Mouse (Mus musculus) E14TG2a.4 (cell line): Measurements from ENCODE around the gene Inca1.

Experiments
- H3K27me3 ChIP-seq: 2 replicates; pipeline ENCODE4 v1.6.1; 2014; ENCODE audit warnings: low read length, control low read depth; ENCODE audit not compliant: insufficient read depth
- H3K36me3 ChIP-seq: 2 replicates; pipeline ENCODE4 v1.6.1; 2014; ENCODE audit warnings: low read length, control low read depth; ENCODE audit not compliant: insufficient read depth
- H3K4me1 ChIP-seq: replicated peaks from 2 replicates; pipeline ENCODE4 v1.6.1; 2014; ENCODE audit warnings: low read depth, low read length, control low read depth
- H3K4me3 ChIP-seq: replicated peaks from 2 replicates; pipeline ENCODE4 v1.5.1; 2014; ENCODE audit warnings: mild to moderate bottlenecking, low read length
- H3K9me3 ChIP-seq: 2 replicates; pipeline ENCODE4 v1.6.1; 2014; ENCODE audit warnings: low read length, control low read depth
- CTCF ChIP-seq: conservative IDR thresholded peaks from 2 replicates; pipeline ENCODE4 v1.5.1; 2014; ENCODE audit warnings: low read length
- NANOG ChIP-seq: IDR thresholded peaks from 2 replicates; pipeline ENCODE4 v1.6.1; 2014; ENCODE audit warnings: borderline replicate concordance, low read length, mixed read lengths
- POU5F1 ChIP-seq: IDR thresholded peaks from 2 replicates; pipeline ENCODE4 v1.6.1; 2014; ENCODE audit warnings: low read length, borderline replicate concordance

Inca1 gene

DNA sequence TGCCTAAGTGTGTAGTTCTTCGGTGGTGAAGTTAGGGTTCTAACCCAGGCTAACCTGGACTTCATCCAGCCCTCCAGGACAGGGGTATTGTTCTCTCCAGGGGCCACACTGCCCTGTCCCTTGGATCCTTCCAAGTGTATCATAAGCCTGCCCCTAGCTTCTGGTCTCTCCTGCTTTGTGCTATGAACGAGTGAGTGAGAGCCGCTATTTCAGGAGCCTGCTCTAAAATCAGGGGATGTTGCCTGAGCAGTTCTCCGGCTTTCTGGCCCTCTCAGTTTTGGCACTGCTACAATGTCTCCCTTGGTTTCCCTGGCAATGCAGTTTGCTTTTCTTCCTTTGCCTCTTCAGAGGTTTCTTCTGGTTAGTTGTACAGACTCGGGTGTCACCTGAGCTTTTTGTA lies 31.2 kb upstream of the Inca1 start:
- no peak overlapping the region for H3K4me3 ChIP-seq
- H3K9me3 ChIP-seq, result no peaks in the 10 kb centered on the region
- peaks cover under 1% of the 10 kb centered on the region; the same call in 1 of the 2 replicates for H3K27me3 ChIP-seq
- TF ChIP-seq CTCF (no peak), NANOG (no peak), POU5F1 (no peak)
- peaks cover 8% of the 10 kb centered on the region; the same call in 1 of the 2 replicates for H3K4me1 ChIP-seq
- H3K36me3 ChIP-seq, result peaks cover 25% of the 10 kb centered on the region

DNA sequence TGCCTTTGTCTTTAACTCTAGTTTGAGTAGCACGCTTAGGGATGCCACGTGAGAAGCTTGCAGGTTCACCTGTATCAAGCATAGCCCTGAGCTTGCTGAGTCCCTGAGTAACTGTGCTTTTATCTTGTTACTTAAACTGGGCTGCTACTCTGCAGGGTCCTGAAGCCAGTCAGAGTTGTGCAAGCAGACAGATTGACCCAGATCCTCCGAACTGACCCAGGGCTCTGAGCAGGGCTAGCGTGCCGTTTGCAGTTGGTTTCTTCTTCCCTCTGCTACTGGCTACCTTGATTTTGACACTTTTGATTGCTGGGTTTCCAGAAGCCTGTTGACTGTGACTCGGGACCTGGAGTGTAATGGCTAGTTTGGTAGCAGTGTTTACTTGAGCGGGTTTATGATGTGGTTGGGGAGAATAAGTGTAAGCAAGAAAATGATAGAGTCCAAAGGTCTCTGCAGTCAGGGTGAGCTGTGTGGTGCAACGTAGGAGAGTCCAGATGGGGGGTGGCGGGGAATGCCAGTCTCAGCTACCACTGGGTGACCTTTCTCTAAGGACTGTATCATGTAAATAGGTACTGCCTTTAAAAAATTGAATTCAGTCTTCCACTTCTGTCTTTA lies 30.6 kb upstream of the Inca1 start:
- no peak overlapping the region for H3K4me3 ChIP-seq
- no peak for TF ChIP-seq CTCF
- no peak for TF ChIP-seq NANOG
- no peak for TF ChIP-seq POU5F1
- H3K36me3 ChIP-seq, result peaks cover 31% of the 10 kb centered on the region
- H3K27me3 ChIP-seq, result no peaks in the 10 kb centered on the region
- no peaks in the 10 kb centered on the region for H3K9me3 ChIP-seq
- H3K4me1 ChIP-seq, result peaks cover 15% of the 10 kb centered on the region

DNA sequence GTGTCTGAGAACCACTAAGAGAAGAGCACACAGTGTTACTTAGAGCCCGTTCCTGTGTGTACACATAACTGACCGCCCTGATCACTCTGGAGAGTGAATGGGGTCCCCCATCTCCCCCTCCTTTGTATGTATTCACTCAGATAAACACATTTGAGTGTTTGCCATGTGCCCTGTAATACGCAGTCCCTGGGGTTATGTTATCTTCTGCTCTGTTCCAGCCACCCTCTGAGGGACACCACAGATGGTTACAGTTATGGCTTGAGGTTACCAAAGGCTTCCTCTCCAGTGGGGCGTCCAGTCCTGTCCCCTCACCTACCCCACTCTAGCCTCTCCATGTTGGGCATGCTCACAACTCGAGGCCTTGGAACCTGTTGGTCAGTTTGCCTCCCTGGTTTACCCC lies 27.4 kb upstream of the Inca1 start:
- no peaks in the 10 kb centered on the region for H3K9me3 ChIP-seq
- peaks cover 58% of the 10 kb centered on the region for H3K36me3 ChIP-seq
- TF ChIP-seq CTCF (no peak), NANOG (no peak), POU5F1 (no peak)
- peaks cover 18% of the 10 kb centered on the region for H3K4me1 ChIP-seq
- H3K4me3 ChIP-seq, result no peak overlapping the region
- no peaks in the 10 kb centered on the region for H3K27me3 ChIP-seq

DNA sequence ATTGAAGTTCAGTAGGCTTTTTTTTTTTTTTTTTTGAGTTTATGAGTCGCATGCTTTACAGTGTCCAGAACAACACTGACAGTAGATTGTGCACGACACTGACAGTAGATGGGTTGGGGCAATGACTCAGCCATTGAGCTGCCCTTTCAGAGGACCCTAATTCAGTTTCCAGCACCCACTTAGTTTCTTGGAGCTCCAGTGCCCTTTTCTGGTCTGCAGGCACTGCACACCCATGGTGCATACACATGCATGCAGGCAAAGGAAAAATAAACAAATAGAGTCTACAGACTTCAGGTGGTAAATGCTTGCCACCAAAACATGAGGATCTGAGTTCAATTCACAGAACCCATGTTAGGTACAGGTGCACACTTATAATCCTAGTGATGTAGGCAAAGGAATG lies 26.6 kb upstream of the Inca1 start:
- TF ChIP-seq POU5F1 (no peak), NANOG (no peak), CTCF (no peak)
- Histone ChIP-seq H3K9me3 (no peaks in the 10 kb centered on the region), H3K36me3 (peaks cover 65% of the 10 kb centered on the region), H3K27me3 (no peaks in the 10 kb centered on the region), H3K4me1 (peaks cover 18% of the 10 kb centered on the region), H3K4me3 (peak overlapping the region; percentile 72)

DNA sequence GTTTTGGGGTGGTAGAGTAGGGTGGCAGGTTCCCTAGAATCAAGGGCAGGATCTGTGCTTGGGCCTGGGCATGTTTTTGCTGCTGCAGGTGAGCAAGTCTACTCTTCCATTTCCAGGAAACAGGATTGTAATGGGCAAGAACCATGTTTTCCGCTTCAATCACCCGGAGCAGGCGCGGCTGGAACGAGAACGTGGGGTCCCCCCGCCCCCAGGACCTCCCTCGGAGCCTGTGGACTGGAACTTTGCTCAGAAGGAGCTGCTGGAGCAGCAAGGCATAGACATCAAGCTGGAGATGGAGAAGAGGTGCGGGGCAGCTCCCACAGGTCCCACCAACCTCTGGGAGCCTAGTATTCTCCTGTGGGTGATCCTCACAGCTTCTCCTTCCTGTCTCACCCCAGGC lies 24.8 kb upstream of the Inca1 start:
- H3K4me1 ChIP-seq, result peaks cover 18% of the 10 kb centered on the region
- no peaks in the 10 kb centered on the region for H3K9me3 ChIP-seq
- TF ChIP-seq NANOG, result no peak
- TF ChIP-seq CTCF, result no peak
- no peak for TF ChIP-seq POU5F1
- no peak overlapping the region for H3K4me3 ChIP-seq
- H3K36me3 ChIP-seq, result peaks cover 84% of the 10 kb centered on the region
- H3K27me3 ChIP-seq, result no peaks in the 10 kb centered on the region

DNA sequence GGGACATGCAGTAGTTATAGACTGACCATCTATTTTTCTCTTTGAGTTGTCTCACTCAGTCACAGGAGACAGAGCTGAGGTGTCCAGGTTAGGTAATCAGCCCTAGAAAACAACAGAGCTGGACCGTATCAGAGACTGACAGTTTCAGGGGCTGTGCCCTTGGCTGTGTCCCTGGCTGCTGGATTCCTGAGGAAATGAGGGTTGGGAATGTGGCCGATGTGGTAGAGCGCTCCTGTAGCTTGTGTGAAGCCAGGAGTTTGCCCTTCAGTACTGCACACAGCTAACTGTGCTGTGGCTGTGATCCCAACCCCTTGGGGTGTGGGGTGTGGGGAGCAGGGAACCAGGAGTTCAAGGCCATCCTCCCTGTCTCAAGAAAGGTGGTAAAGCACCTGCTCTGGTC lies 21.1 kb upstream of the Inca1 start:
- Histone ChIP-seq H3K27me3 (no peaks in the 10 kb centered on the region), H3K4me1 (peaks cover 17% of the 10 kb centered on the region), H3K36me3 (peaks cover 88% of the 10 kb centered on the region), H3K4me3 (no peak overlapping the region), H3K9me3 (no peaks in the 10 kb centered on the region)
- TF ChIP-seq NANOG (no peak), CTCF (no peak), POU5F1 (no peak)

DNA sequence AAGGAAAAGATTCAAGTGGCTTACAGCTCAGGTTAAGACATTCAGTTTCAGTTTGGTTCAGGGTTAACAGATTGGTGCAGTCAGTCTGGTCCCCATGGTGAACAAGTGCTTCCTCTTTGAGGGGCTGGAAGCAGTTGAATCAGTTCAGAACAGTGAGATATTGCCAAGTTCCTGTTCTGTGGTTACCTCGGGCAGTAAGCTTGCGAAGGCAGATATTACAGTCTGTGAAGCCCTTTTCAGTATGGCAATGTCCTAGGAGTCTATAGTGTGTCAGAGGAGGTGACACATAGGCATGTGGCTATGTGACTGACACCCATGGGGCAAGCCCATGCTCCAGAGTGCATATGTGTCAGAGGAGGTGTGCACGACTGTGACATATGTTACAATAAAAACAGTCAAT lies 20.6 kb upstream of the Inca1 start:
- Histone ChIP-seq H3K9me3 (no peaks in the 10 kb centered on the region), H3K4me1 (peaks cover 15% of the 10 kb centered on the region), H3K36me3 (peaks cover 86% of the 10 kb centered on the region), H3K4me3 (no peak overlapping the region), H3K27me3 (no peaks in the 10 kb centered on the region)
- TF ChIP-seq POU5F1 (no peak), CTCF (no peak), NANOG (no peak)

DNA sequence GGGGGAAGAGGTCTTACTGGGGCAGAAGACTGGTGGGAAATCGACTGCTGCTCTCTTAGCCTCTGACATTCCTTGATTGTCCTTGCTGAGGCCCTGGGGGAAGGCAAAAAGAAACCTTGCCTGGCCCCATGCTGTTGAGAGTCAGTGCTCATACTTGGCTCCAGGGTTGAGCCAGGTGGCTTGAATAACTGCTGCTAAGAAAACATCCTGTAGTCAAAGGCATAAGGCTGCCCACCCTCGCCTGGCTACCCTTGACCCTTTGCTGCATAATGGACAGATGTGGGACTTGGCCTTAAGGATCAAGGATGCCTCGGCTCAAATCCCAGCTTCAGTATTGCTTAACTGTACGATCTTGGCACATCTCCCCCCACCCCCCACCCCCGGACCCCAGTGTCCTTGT lies 18.5 kb upstream of the Inca1 start:
- peaks cover 75% of the 10 kb centered on the region for H3K36me3 ChIP-seq
- H3K4me3 ChIP-seq, result no peak overlapping the region
- peaks cover 12% of the 10 kb centered on the region for H3K4me1 ChIP-seq
- TF ChIP-seq NANOG (no peak), POU5F1 (no peak), CTCF (no peak)
- H3K27me3 ChIP-seq, result no peaks in the 10 kb centered on the region
- no peaks in the 10 kb centered on the region for H3K9me3 ChIP-seq

DNA sequence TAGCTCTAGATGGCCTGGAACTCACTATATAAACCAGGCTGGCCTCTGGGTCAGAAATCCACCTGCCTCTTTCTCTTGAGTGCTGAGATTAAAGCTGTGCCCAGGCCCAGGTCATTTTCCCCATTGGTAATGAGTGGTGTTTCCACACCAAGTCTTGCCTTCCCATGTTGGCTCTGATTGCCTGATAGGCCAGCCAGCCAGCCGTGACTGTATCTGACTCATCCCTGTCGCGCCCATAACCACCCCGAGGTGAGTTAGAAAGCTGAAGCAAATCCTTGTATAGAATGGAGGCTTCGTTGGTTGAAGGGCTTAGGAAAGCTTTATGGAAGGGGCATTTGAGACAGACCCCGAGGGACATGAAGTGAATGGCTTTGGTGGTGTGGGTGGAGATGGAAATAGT lies 15.9 kb upstream of the Inca1 start:
- Histone ChIP-seq H3K36me3 (peaks cover 77% of the 10 kb centered on the region), H3K27me3 (no peaks in the 10 kb centered on the region), H3K4me3 (no peak overlapping the region), H3K9me3 (no peaks in the 10 kb centered on the region), H3K4me1 (peaks cover 12% of the 10 kb centered on the region)
- TF ChIP-seq NANOG (no peak), POU5F1 (no peak), CTCF (no peak)
